Mouse (Mus musculus): ENCODE measurements around the gene Gm17364. TPM values are rescaled to one million over a fixed set of nuclear protein-coding genes. Genes with fewer than 3 reads are reported as not detected.

Gene Gm17364
- polyA plus RNA-seq, 1 experiment, result not detected

DNA sequence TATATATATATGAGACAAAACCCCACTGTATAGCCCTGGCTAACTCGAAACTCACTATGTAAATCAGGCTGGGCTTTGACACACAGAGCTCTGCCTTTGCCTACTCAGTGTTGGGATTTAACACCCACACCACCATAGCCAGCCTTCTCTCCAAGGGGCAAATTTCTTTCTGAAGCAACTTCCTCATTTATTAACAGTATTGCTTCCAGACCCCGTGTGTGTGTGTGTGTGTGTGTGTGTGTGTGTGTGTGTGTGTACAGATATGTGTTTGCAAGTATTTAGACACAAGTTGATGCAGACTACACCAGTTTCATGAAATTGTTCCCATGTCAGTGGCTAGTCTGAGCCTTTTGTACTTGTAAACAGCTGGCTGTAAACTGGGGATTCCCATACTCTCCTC, 32.2 kb downstream of the Gm17364 start:
- no peaks in the 10 kb centered on the region for H3K36me3 ChIP-seq (replicated peaks; ENCODE audit: low read length)
- peaks cover 15% of the 10 kb centered on the region for H3K27me3 ChIP-seq (replicated peaks)
- TF ChIP-seq FLI1 (IDR thresholded peaks at IDR 0.05; ENCODE audit: low read length) (no peak), GATA1 (IDR thresholded peaks at IDR 0.05; ENCODE audit: borderline replicate concordance, low read length) (no peak)
- peaks cover 10% of the 10 kb centered on the region for H3K4me1 ChIP-seq
- no peak overlapping the region for H3K4me3 ChIP-seq (replicated peaks)
- peaks cover 5% of the 10 kb centered on the region for H3K9me3 ChIP-seq

DNA sequence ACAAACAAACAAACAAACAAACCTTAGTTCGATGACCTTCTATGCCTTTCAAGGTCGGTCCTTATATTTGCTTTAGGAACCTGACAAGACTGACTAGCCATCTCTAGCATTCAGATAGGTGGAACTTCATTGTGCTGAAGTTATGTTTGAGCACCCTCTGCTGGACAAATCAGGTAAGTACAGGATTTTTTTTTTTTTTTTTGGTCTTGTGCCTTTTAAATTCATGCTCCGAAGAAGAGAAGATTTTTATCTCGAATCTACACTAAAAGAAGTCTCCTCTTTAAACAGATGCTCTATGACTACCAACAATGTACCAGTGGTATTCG, 35.0 kb downstream of the Gm17364 start:
- H3K4me1 ChIP-seq, result peaks cover 8% of the 10 kb centered on the region
- TF ChIP-seq GATA1 (IDR thresholded peaks at IDR 0.05; ENCODE audit: borderline replicate concordance, low read length), result no peak
- no peak for TF ChIP-seq FLI1 (IDR thresholded peaks at IDR 0.05; ENCODE audit: low read length)
- H3K9me3 ChIP-seq, result peaks cover 5% of the 10 kb centered on the region
- H3K4me3 ChIP-seq (replicated peaks), result no peak overlapping the region
- H3K27me3 ChIP-seq (replicated peaks), result peaks cover 19% of the 10 kb centered on the region
- no peaks in the 10 kb centered on the region for H3K36me3 ChIP-seq (replicated peaks; ENCODE audit: low read length)

DNA sequence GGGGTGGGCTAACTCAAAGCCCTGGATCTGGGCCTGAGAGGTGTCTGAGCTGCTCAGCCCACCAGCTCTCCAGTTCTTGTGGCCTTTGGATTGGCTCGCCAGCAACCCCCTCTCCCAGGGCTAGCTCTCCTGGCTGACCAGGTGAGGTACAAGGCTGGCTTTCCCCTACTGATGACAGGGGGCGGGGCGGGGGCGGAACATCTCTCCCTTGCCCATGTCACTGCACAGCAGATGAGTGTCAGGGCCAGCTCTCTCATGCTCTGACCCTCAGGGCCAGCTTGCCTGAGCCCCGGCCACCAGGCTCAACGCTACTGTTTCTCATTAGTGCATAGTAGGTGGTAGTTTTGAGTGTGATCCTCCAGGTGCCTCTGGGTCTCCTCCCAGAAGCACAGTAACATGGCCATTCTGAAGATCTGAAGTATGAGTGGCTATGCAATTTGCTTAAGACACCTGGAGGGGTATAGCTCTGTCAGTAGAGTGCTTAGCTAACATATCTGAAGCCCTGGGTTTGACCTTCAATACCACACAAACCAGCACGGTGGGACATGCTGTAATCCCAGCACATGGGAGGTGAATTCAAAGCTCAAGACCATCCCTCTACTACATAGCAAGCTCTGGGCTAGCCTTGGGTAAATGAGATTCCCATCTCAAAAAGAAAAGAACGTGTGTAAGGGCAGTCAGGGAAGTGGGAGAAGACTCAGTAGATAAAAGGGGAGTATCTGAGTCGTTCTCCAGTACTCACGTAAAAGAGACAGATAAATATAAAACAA, 35.6 kb downstream of the Gm17364 start:
- H3K36me3 ChIP-seq (replicated peaks; ENCODE audit: low read length), result no peaks in the 10 kb centered on the region

DNA sequence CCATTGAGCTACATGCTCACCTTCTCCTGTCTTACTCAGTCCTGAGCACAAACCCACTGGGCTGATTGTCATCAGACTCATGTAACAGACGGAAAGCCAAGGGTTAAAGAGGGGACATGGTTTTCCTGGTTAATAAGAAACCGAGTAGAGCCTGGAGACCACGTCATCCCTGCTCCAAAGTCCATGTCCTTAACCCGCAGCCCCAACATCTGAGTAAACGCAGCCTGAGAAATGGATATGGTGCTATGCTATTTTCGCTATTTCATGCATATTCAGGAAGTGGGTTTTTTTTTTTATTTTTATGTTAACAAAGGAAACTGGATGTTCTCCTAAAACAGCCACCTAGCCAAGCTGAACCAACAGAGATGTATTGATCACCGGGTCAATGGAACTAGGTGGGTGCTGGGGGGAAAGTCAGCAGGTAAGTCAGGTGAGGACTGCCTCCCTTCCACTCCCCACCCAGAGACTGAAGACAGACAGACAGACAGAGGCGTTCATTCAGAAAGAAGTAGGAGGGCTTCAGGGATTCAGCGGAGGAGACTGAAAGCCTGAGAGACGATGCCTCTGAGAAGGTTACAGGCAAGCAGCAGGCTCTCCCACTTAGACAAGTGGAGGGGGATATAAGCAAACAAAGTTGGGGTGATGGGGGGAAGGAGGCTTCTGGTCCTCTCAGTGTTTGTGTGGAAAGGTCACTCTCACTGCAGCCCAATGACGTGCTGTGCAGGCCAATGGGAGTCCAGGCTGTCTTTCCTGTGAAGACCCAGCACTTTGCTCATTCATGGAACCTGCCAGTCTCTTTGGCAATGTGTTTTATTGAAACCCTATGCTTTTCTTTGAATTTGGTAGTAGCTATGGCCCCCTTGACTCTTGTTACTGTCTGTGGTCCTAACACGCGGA, 37.7 kb downstream of the Gm17364 start:
- Histone ChIP-seq H3K36me3 (replicated peaks; ENCODE audit: low read length) (no peaks in the 10 kb centered on the region), H3K4me3 (replicated peaks) (no peak overlapping the region), H3K9me3 (no peaks in the 10 kb centered on the region), H3K4me1 (peaks cover 8% of the 10 kb centered on the region), H3K27me3 (replicated peaks) (peaks cover 21% of the 10 kb centered on the region)
- no peak for TF ChIP-seq FLI1 (IDR thresholded peaks at IDR 0.05; ENCODE audit: low read length)
- TF ChIP-seq GATA1 (IDR thresholded peaks at IDR 0.05; ENCODE audit: borderline replicate concordance, low read length), result no peak

More for the DNA sequence above, 35.6 kb downstream of the Gm17364 start:
- Histone ChIP-seq H3K4me1 (peaks cover 8% of the 10 kb centered on the region), H3K27me3 (replicated peaks) (peaks cover 19% of the 10 kb centered on the region), H3K4me3 (replicated peaks) (no peak overlapping the region), H3K9me3 (peaks cover 5% of the 10 kb centered on the region)
- TF ChIP-seq GATA1 (IDR thresholded peaks at IDR 0.05; ENCODE audit: borderline replicate concordance, low read length) (no peak), FLI1 (IDR thresholded peaks at IDR 0.05; ENCODE audit: low read length) (no peak)

DNA sequence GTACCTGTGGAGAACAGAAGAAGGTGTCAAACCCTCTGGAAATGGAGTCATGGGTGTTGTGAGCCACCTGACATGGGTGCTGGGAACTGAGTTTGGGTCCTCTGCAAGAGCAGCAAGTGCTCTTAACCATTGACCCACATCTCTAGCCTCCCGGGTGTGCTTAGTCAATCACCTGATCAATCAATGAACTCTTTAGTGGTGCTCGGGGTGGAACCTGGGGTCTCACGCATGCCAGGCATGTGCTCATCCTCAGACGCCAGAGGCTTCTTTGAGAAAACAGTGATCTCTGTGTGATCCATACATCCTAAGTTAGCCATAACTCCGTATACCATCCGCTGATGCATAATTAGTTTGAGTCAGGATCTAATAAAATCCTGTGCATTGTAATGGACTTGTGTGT, 38.6 kb downstream of the Gm17364 start:
- Histone ChIP-seq H3K27me3 (replicated peaks) (peaks cover 21% of the 10 kb centered on the region), H3K4me3 (replicated peaks) (no peak overlapping the region), H3K36me3 (replicated peaks; ENCODE audit: low read length) (no peaks in the 10 kb centered on the region), H3K4me1 (peaks cover 8% of the 10 kb centered on the region), H3K9me3 (no peaks in the 10 kb centered on the region)
- TF ChIP-seq FLI1 (IDR thresholded peaks at IDR 0.05; ENCODE audit: low read length) (no peak), GATA1 (IDR thresholded peaks at IDR 0.05; ENCODE audit: borderline replicate concordance, low read length) (no peak)

DNA sequence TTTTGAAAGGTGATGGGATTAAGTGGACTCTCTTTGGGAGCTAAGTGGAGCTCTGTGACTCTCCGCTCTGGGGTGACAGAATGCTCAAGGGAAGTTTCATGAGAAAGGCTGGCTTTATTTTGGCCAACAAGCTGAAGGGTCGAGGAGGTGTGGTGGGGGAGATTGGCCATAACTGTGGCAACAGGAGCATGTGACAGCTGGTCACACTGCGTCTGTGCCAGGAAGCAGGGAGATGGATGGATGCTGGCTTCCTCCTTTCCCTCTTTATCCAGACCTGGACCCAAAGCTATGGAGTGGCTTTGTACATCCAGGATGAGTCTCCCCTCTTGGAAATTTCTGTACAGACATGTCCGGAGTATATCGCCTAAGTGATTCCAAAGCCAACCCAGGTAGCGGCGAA, 40.5 kb downstream of the Gm17364 start:
- H3K36me3 ChIP-seq (replicated peaks; ENCODE audit: low read length), result no peaks in the 10 kb centered on the region
- no peak overlapping the region for H3K4me3 ChIP-seq (replicated peaks)
- no peaks in the 10 kb centered on the region for H3K9me3 ChIP-seq
- peaks cover 13% of the 10 kb centered on the region for H3K27me3 ChIP-seq (replicated peaks)
- H3K4me1 ChIP-seq, result peaks cover 8% of the 10 kb centered on the region
- TF ChIP-seq FLI1 (IDR thresholded peaks at IDR 0.05; ENCODE audit: low read length) (no peak), GATA1 (IDR thresholded peaks at IDR 0.05; ENCODE audit: borderline replicate concordance, low read length) (no peak)

DNA sequence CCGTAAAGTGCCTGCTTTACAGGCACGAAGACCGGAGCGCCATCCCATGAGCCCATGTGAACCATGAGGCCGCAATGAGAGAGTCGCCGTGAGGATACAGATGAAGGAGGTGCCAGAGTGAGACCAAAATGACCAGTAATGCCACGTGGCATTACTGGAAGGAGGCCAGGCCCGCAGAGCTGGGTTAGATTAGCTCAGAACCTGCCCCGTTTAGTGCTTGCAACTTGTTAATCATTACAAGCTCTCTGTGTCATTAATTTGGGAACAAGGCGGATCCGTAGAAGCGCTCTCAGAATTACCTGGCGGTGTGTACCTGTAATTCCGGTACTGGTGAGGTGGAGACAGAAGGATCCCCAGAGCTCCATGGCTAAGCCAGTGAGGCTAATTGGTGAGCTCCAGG, 41.6 kb downstream of the Gm17364 start:
- H3K4me1 ChIP-seq, result peaks cover 8% of the 10 kb centered on the region

DNA sequence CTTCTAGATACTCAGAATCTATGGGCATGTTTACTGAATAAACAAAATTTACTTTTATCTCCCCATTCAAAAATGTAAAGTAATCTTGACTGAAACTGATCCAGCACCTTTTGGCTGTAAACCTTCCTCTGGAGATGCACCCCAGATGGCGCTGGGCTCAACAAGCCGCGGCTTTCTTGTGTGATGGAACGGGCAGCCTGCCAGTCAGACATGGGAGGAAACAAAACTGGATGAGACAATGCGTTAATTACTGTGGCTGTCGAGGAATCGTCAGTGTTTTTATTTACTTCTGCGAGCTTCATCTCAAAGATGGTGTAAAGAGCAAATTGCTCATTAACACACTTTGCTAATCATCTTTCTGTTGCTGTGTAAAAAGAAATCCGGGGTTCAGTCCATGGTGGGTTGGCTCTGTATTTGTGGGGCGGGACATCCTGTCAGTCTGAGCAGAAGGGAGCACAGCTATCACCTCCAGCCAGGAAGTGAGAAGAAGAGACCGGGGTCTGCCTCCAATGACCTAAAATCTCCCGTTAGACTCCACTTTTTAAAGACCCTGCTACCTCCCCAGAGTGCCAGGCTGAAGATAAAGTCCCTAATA, 42.3 kb downstream of the Gm17364 start:
- peaks cover 8% of the 10 kb centered on the region for H3K4me1 ChIP-seq
- H3K9me3 ChIP-seq, result no peaks in the 10 kb centered on the region

More for the DNA sequence above, 41.6 kb downstream of the Gm17364 start:
- H3K36me3 ChIP-seq (replicated peaks; ENCODE audit: low read length), result no peaks in the 10 kb centered on the region
- peaks cover 8% of the 10 kb centered on the region for H3K27me3 ChIP-seq (replicated peaks)
- no peak for TF ChIP-seq GATA1 (IDR thresholded peaks at IDR 0.05; ENCODE audit: borderline replicate concordance, low read length)
- TF ChIP-seq FLI1 (IDR thresholded peaks at IDR 0.05; ENCODE audit: low read length), result no peak
- no peak overlapping the region for H3K4me3 ChIP-seq (replicated peaks)
- H3K9me3 ChIP-seq, result no peaks in the 10 kb centered on the region

DNA sequence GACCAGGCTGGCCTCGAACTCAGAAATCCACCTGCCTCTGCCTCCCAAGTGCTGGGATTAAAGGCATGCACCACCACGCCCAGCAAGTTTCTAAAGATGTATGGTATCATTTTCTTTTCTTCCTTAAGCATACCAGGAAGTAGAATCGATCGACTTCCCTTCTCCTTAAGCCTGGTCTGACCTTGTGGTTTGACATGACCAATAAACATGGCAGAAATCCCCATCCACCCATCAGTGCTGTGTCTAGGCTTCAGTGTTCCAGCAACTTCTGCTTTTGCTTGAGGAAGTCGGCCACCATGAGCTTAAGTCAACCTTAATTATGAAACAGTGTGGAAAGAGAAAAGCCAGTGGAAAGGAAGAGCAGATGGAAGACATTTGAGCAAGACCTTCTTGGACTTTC, 43.5 kb downstream of the Gm17364 start:
- no peaks in the 10 kb centered on the region for H3K9me3 ChIP-seq
- TF ChIP-seq GATA1 (IDR thresholded peaks at IDR 0.05; ENCODE audit: borderline replicate concordance, low read length) (no peak), FLI1 (IDR thresholded peaks at IDR 0.05; ENCODE audit: low read length) (no peak)
- peaks cover 2% of the 10 kb centered on the region for H3K27me3 ChIP-seq (replicated peaks)
- no peaks in the 10 kb centered on the region for H3K4me1 ChIP-seq
- H3K36me3 ChIP-seq (replicated peaks; ENCODE audit: low read length), result no peaks in the 10 kb centered on the region
- no peak overlapping the region for H3K4me3 ChIP-seq (replicated peaks)

More for the DNA sequence above, 42.3 kb downstream of the Gm17364 start:
- H3K27me3 ChIP-seq (replicated peaks), result peaks cover 6% of the 10 kb centered on the region
- no peak overlapping the region for H3K4me3 ChIP-seq (replicated peaks)
- TF ChIP-seq GATA1 (IDR thresholded peaks at IDR 0.05; ENCODE audit: borderline replicate concordance, low read length), result no peak
- no peak for TF ChIP-seq FLI1 (IDR thresholded peaks at IDR 0.05; ENCODE audit: low read length)
- H3K36me3 ChIP-seq (replicated peaks; ENCODE audit: low read length), result no peaks in the 10 kb centered on the region

Data from megakaryocyte, embryonic 14.5 days (primary cell).